Mouse (Mus musculus): ENCODE results near the gene N4bp2l1. TPM values are rescaled to one million over a fixed set of nuclear protein-coding genes. Genes with fewer than 3 reads are reported as not detected.
A peak's percentile ranks its signal among the peaks of the same experiment; 100 is the strongest.

Gene N4bp2l1
- total RNA-seq, 2 experiments from 2014 or later, result 3.1 TPM

DNA sequence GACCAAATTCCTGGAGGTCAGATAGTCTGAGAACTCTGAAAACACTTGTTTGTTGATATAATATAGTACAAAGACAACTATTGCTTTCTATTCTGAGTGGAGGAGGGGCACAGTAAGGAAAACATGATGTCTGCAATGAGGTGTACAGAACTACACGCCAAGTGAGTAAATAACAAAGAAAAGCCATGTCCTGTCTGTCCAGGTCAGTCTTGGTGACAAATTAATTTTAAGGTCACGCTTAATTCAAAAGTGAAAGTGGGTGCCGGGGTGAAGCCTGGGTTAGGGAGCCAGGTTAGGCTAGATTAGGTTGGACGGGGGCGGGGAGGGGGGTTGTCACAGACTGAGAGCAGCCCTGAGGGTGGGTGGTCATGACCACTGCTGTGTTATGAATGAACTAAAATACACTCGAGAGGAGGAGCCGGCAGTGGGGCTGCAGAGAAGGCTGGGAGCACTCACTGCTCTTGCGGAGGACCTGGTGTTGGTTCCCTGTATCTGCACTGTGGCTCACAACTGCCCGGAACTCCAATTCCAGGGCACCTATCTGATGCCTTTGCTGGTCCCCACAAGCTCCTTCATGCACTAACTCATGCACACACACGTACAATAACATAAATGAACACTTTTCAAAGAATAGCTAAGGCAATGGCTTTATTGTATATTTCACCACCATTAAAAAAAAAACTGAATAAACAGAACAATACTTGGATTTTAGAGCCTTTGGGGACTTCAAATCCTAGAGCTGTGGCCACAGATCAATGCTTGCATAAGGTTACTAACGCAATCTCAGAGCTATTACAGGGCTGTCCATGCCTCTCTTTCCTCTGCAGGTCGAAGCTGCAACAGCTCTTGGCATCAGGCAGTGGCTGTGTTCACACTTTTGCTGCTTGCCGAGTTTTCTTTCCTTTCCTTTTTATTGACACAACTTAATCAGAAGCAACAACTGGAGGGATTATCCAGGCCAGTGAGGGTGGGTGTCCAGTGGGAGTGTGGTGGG lies 2.6 kb upstream of the N4bp2l1 start:
- intact Hi-C loops (cut with DNase I), result no loop called here
- no peak for DNase-seq (ENCODE audit: low spot score)

DNA sequence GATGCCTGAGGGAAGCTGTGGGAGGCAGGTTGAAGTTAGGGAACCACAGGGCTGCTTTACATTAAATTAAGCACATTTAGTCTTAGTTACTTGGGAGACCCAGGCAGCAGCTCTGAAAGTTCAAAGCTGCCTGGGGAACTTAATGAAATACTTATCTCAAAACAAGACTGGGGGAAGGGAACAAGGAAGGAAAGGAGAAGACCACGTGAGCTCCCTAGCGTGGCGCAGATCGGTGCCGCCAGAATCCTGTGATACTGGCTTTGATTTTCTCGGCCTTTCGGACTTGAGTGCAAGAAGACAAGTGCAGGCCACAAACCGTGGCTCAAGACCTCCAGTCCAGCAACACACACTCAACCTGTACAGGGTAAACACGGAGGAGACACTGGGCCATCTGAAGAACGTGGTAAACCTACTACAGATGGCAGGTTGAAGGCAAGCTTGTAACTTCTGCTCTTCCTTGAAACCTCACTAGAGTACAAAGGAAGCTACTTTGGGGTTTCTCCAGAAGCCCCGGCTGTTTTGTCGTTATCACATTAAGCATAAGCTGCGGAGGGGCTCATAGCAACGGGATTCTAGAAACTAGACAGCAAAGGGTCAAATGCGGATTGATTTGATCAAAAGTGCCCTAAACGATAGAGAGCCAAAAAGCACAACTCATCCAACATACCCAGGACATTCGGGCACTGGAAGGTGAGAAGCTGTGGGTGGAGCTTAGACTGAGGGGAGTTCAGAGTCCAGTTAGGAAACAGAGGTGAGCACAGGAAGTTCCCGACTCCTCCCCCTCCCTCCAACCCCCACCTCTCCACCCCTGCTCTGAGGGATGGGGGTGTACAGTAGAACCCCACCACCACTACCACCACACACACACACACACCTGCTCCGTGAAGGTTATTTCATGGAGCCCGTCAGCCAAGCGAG lies 1.5 kb upstream of the N4bp2l1 start:
- intact Hi-C loops (cut with DNase I), result no loop called here
- no peak for DNase-seq (ENCODE audit: low spot score)

- intact Hi-C loops (cut with DNase I), result no loop called here
- DNase-seq (ENCODE audit: low spot score), result no peak
These were observed 1.5 kb downstream of the N4bp2l1 start for GRCm38 (mm10) chr5:150595366-150596016.

DNA sequence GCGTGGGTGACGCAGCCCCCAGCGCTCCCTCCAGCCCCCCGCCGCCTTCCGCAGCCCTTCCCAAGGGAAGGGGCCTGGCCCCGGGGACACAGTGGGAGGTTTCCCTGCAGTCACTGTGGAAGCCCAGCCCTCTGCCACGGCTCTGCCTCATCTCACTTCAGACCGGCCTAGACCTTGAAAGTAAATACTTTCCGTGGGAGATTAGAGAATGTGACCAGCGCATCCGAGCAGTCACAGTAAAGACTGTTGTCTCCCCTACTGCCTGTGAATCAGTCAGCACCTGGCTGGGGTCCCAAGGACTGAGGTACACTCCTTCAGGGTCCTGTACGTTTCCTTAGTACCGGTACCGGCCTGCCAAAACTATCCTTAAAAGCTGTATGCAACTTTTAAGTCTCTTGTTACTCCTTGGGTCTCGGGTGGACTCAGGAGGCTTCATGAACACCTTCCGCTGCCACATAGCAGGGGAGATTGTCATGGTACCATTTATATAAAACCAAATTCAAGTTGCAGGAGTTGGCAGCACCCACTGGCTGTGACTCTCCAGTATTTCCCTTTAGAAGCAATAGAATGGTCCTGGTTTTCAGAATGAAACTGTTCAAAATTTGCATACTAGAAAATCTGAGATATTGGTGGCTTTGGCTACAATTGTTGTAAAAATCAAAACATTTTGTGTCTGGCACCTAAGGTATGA lies 2.2 kb downstream of the N4bp2l1 start:
- intact Hi-C loops (cut with DNase I), result no loop called here
- no peak for DNase-seq (ENCODE audit: low spot score)

DNA sequence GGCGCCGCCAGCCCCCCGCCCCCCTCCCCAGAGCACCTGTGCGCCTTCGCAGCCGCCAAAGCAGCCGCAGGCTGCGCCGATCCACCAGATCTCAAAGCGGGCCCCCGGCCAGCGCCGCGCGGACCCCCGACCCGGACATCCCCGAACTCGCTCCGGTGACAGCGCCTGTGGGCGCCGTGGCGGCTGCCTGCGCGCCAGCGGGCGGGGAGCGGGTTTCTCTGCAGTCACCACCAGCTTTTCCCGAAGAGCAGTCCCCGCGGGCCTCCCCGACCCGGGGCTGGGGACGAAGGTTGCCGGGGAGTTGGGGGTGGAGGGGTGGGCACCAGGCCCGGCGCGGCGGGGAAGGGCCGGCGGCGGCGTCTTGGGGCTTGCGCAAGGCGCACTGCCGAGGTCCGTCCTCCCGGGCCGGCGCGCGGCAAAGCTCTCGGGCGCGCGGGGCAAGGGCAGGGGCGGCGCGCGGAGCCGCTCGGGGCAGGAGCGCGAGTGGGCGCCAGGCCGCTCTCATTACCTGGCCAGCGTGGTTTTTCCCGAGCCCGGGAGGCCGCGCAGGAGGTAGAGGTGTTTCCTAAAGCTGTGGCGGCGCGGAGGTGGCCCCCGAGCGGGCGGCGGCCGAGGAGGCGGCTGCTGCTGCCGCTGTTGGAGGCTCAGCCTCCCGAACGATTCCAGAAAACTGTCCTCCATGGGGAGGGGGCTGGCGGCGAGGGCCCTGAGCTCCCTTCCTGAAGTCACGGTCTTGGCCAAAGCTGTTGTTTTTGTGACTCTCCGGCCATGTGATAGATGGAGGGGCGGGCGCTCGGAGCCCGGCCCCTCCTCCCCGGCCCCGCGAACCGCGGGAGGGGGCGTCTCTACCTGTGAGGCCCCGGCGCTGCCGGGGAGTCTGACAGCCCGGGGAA lies 3.0 kb downstream of the N4bp2l1 start:
- intact Hi-C loops (cut with DNase I), result no loop called here
- DNase-seq (ENCODE audit: low spot score), result peak; percentile 16

- no peak for DNase-seq (ENCODE audit: low spot score)
- intact Hi-C loops (cut with DNase I), result no loop called here
These were observed 3.9 kb downstream of the N4bp2l1 start for GRCm38 (mm10) chr5:150592904-150593755.

DNA sequence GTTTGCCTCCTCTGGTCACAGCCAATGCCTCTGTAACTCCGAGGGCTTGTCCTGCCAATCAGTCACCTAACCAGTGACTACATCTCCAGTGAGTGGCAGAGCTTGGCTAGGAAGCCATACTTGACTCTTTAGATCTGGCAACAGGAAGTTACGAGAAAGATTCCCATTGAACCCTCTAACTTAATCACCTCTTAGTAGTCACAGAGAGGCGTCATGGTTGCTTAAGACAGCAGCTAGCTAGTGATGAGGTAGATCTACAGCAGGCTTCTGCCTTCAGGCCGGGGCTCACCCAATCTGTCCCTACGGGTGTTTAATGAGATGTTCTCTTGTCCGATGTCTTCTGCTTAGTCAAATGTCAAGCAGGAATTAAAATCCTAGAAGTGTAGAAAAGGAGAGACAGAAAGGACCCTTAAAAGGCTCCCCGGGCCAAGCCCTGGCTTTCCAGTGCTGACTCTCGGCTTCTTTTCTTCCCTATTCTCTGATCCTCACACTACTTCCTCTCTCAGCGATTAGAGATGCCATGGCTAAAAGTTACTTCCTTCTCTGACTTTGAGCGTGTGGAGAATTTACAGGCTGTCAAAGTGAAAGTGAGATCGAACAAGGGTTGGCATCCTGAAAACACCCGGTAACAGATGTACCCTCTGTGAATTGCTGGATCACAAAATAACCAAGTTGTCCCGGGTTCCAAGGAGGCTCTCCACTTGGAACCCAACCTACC lies 4.6 kb downstream of the N4bp2l1 start:
- intact Hi-C loops (cut with DNase I), result no loop called here
- DNase-seq (ENCODE audit: low spot score), result no peak

GRCm38 (mm10) chr5:150589945-150590344 lies 7.0 kb downstream of the N4bp2l1 start:
- intact Hi-C loops (cut with DNase I), result no loop called here
- no peak for DNase-seq (ENCODE audit: low spot score)

DNA sequence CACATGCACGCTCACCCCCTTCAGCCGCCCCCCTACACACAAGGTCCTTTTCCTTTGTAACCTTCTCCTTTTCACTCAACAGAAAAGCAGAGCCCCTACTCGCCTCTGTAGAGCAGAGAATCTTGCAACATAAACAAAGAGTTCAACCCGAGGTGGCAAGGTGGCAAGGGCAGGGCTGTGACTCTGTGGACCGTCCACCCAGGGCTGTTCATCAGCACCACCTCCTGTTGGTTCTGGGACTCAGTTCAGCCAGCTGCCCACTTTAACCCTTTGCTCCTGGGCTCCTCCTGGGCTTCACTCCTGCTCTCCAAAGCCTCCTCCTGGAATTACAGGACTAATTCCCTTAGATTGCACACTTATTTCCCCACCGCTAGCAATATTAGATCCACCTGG lies 12.7 kb downstream of the N4bp2l1 start:
- no peak for DNase-seq (ENCODE audit: low spot score)
- intact Hi-C loops (cut with DNase I), result no loop called here

DNA sequence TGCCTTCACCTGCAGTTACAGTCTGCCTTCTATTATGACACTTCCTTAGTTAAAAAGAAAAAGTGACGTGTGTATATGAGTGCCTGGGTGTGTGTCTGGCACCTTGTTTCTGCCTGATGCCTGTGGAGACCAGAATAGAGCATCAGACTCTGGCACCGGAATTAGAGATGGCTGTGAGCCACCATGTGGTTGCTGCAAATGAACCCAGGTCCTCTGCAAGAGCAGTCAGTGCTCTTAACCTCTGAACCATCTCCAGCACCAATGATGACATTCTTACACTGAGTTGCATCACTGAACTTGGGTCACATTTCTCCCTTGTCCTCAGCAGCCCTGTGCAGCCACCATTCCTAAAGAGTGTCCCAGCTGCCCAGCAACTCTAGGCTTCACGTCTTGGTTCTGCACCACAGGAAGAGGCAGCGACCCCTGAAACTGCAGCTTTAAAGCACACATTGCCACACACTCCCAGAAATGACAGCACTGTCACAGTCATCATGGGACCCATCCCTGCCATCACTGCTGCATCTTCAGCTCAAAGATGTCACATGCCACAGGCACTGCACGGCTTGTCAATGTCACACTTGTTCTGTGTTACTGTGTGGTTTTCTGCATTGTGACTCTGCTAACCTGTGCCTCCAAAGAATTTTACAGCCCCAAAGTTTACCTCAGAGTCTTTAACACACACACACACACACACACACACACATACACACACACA lies 13.2 kb downstream of the N4bp2l1 start:
- DNase-seq (ENCODE audit: low spot score), result no peak
- intact Hi-C loops (cut with DNase I), result no loop called here

DNA sequence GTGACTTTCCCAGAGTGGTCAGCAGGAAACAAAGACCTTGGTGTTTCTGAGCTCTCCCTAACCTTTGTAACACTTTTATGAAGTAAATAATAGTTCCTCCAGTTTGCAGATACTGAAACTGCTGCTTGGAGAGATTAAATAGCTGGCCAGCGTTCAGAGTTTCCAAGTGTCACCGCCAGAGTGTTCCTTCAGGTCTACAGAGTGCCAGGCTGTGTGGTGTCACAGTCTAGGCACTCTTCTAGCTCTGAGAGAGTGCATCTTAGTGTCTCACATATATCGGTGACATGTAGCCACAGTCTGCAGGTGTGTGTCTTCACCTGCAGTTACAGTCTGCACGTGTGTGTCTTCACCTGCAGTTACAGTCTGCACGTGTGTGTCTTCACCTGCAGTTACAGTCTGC lies 13.8 kb downstream of the N4bp2l1 start:
- DNase-seq (ENCODE audit: low spot score), result no peak
- intact Hi-C loops (cut with DNase I), result no loop called here

DNA sequence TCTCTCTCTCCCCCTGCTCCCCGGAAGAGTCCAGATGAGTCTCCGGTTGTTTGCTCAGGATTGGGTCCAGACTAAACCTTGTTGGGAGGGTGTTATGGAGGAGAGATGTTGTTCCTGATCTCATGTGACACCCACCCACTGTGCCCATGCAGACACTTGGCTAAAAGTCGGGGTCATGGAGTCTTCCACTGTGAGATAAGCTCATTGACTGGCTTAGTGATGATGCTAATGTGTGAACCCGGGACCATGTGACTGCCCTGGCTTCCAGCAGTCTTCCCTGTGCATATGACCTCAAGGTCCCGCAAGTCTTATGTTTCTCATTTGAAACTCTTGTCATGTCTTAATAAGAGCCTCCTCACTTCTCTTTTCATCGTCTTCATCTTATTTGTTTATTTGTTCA lies 15.8 kb downstream of the N4bp2l1 start:
- intact Hi-C loops (cut with DNase I), result no loop called here

GRCm38 (mm10) chr5:150578613-150579171 lies 18.3 kb downstream of the N4bp2l1 start:
- no peak for DNase-seq (ENCODE audit: low spot score)
- intact Hi-C loops (cut with DNase I), result no loop called here

More for the DNA sequence above, 15.8 kb downstream of the N4bp2l1 start:
- DNase-seq (ENCODE audit: low spot score), result no peak

- no peak for DNase-seq (ENCODE audit: low spot score)
- intact Hi-C loops (cut with DNase I), result no loop called here
These were observed 20.2 kb downstream of the N4bp2l1 start for GRCm38 (mm10) chr5:150576832-150577231.

- no peak for DNase-seq (ENCODE audit: low spot score)
- intact Hi-C loops (cut with DNase I), result no loop called here
These were observed 22.1 kb downstream of the N4bp2l1 start for GRCm38 (mm10) chr5:150574885-150575284.

GRCm38 (mm10) chr5:150574403-150574802 lies 22.6 kb downstream of the N4bp2l1 start:
- DNase-seq (ENCODE audit: low spot score), result no peak
- intact Hi-C loops (cut with DNase I), result no loop called here
